Mouse (Mus musculus): Measurements from ENCODE around the gene Pxn. TPM values are rescaled to one million over a fixed set of nuclear protein-coding genes. Genes with fewer than 3 reads are reported as not detected.
"Not testable (repeated sequence)": the region's sequence is repeated elsewhere in the genome, so short reads cannot be mapped to it uniquely, and the experiment has no call there.

Gene Pxn
- polyA plus RNA-seq, 1 experiment from 2014 or later: 45.3 TPM

- no peaks in the 10 kb centered on the region for H3K9me3 ChIP-seq (replicated peaks)
- H3K27ac ChIP-seq: peak overlapping the region; percentile 100
- no peaks in the 10 kb centered on the region for H3K27me3 ChIP-seq (ENCODE audit: low read depth, poor library complexity, severe bottlenecking)
- peak overlapping the region; percentile 47 for H3K4me3 ChIP-seq
- peak; percentile 87 for DNase-seq (ENCODE audit: low spot score)
- peaks cover 31% of the 10 kb centered on the region for H3K4me1 ChIP-seq
- no peaks in the 10 kb centered on the region for H3K36me3 ChIP-seq
- under 1% methylated on average over 50 of the region's 50 CpGs for WGBS
Measured at GRCm38 (mm10) chr5:115489699-115490637, 16.5 kb upstream of the Pxn start.

GRCm38 (mm10) chr5:115490638-115491000 is 15.9 kb upstream of the Pxn start:
- Histone ChIP-seq H3K27me3 (ENCODE audit: low read depth, poor library complexity, severe bottlenecking) (no peaks in the 10 kb centered on the region), H3K4me3 (no peak overlapping the region), H3K36me3 (no peaks in the 10 kb centered on the region), H3K9me3 (replicated peaks) (no peaks in the 10 kb centered on the region), H3K27ac (no peak overlapping the region), H3K4me1 (peaks cover 31% of the 10 kb centered on the region)
- 14% methylated on average over 8 of the region's 8 CpGs for WGBS
- no peak for DNase-seq (ENCODE audit: low spot score)

GRCm38 (mm10) chr5:115491076-115491475 is 15.4 kb upstream of the Pxn start:
- Histone ChIP-seq H3K36me3 (no peaks in the 10 kb centered on the region), H3K4me1 (peaks cover 31% of the 10 kb centered on the region), H3K27me3 (ENCODE audit: low read depth, poor library complexity, severe bottlenecking) (no peaks in the 10 kb centered on the region), H3K9me3 (replicated peaks) (no peaks in the 10 kb centered on the region), H3K4me3 (no peak overlapping the region), H3K27ac (no peak overlapping the region)
- DNase-seq (ENCODE audit: low spot score): no peak
- WGBS: 42% methylated on average over 5 of the region's 5 CpGs

- peak overlapping the region; percentile 36 for H3K4me3 ChIP-seq
- H3K27me3 ChIP-seq (ENCODE audit: low read depth, poor library complexity, severe bottlenecking): no peaks in the 10 kb centered on the region
- H3K36me3 ChIP-seq: no peaks in the 10 kb centered on the region
- H3K9me3 ChIP-seq (replicated peaks): no peaks in the 10 kb centered on the region
- WGBS: 7% methylated on average over 28 of the region's 28 CpGs
- 0 out of 2 replicates have a peak overlapping the region, but pooled peaks have one; percentile 2 for H3K27ac ChIP-seq
- DNase-seq (ENCODE audit: low spot score): peak; percentile 65
- peaks cover 31% of the 10 kb centered on the region for H3K4me1 ChIP-seq
Measured at GRCm38 (mm10) chr5:115491771-115492322, 14.6 kb upstream of the Pxn start.

GRCm38 (mm10) chr5:115492711-115493335 is 13.7 kb upstream of the Pxn start:
- DNase-seq (ENCODE audit: low spot score): no peak
- Histone ChIP-seq H3K9me3 (replicated peaks) (no peaks in the 10 kb centered on the region), H3K36me3 (no peaks in the 10 kb centered on the region), H3K27me3 (ENCODE audit: low read depth, poor library complexity, severe bottlenecking) (no peaks in the 10 kb centered on the region), H3K4me1 (peaks cover 31% of the 10 kb centered on the region), H3K4me3 (no peak overlapping the region), H3K27ac (no peak overlapping the region)
- 77% methylated on average over 6 of the region's 6 CpGs for WGBS

GRCm38 (mm10) chr5:115493441-115493840 is 13.0 kb upstream of the Pxn start:
- no peaks in the 10 kb centered on the region for H3K9me3 ChIP-seq (replicated peaks)
- H3K4me3 ChIP-seq: no peak overlapping the region
- H3K27ac ChIP-seq: no peak overlapping the region
- H3K4me1 ChIP-seq: peaks cover 31% of the 10 kb centered on the region
- 74% methylated on average over 5 of the region's 5 CpGs for whole genome bisulfite sequencing
- DNase-seq (ENCODE audit: low spot score): no peak
- no peaks in the 10 kb centered on the region for H3K27me3 ChIP-seq (ENCODE audit: low read depth, poor library complexity, severe bottlenecking)
- H3K36me3 ChIP-seq: no peaks in the 10 kb centered on the region

- not testable (repeated sequence) for H3K4me3 ChIP-seq; H3K9me3 ChIP-seq (replicated peaks); H3K27me3 ChIP-seq (ENCODE audit: low read depth, poor library complexity, severe bottlenecking); H3K27ac ChIP-seq; H3K36me3 ChIP-seq; DNase-seq (ENCODE audit: low spot score)
- H3K4me1 ChIP-seq: peaks cover 26% of the 10 kb centered on the region
- WGBS: 83% methylated on average over 3 of the region's 3 CpGs
Measured at GRCm38 (mm10) chr5:115495618-115496017, 10.9 kb upstream of the Pxn start.

- Histone ChIP-seq H3K9me3 (replicated peaks) (no peaks in the 10 kb centered on the region), H3K27ac (no peak overlapping the region), H3K36me3 (no peaks in the 10 kb centered on the region), H3K4me3 (no peak overlapping the region), H3K27me3 (ENCODE audit: low read depth, poor library complexity, severe bottlenecking) (no peaks in the 10 kb centered on the region), H3K4me1 (peaks cover 16% of the 10 kb centered on the region)
- DNase-seq (ENCODE audit: low spot score): no peak
- WGBS: 86% methylated on average over 7 of the region's 7 CpGs
Measured at GRCm38 (mm10) chr5:115497033-115497432, 9.4 kb upstream of the Pxn start.

- Histone ChIP-seq H3K4me3 (no peak overlapping the region), H3K4me1 (peaks cover 4% of the 10 kb centered on the region; the same call in 1 of the 2 replicates), H3K27me3 (ENCODE audit: low read depth, poor library complexity, severe bottlenecking) (no peaks in the 10 kb centered on the region), H3K9me3 (replicated peaks) (no peaks in the 10 kb centered on the region), H3K36me3 (no peaks in the 10 kb centered on the region), H3K27ac (peak overlapping the region; percentile 30; the same call in 1 of the 2 replicates)
- WGBS: 56% methylated on average over 9 of the region's 9 CpGs
- no peak for DNase-seq (ENCODE audit: low spot score)
Measured at GRCm38 (mm10) chr5:115498307-115499240, 7.9 kb upstream of the Pxn start.

- H3K4me3 ChIP-seq: no peak overlapping the region
- 89% methylated on average over 12 of the region's 12 CpGs for WGBS
- no peaks in the 10 kb centered on the region for H3K9me3 ChIP-seq (replicated peaks)
- H3K4me1 ChIP-seq: no peaks in the 10 kb centered on the region; the same call in 1 of the 2 replicates
- H3K36me3 ChIP-seq: no peaks in the 10 kb centered on the region
- H3K27ac ChIP-seq: no peak overlapping the region
- no peak for DNase-seq (ENCODE audit: low spot score)
- H3K27me3 ChIP-seq (ENCODE audit: low read depth, poor library complexity, severe bottlenecking): no peaks in the 10 kb centered on the region
Measured at GRCm38 (mm10) chr5:115500383-115500935, 6.0 kb upstream of the Pxn start.

GRCm38 (mm10) chr5:115503035-115503434 is 3.4 kb upstream of the Pxn start:
- DNase-seq (ENCODE audit: low spot score): no peak

GRCm38 (mm10) chr5:115505617-115506016 is 859 bp upstream of the Pxn start:
- not testable (repeated sequence) for H3K9me3 ChIP-seq (replicated peaks); H3K27me3 ChIP-seq (ENCODE audit: low read depth, poor library complexity, severe bottlenecking); H3K36me3 ChIP-seq; H3K4me3 ChIP-seq; H3K27ac ChIP-seq; DNase-seq (ENCODE audit: low spot score)
- 87% methylated on average over 4 of the region's 4 CpGs for WGBS
- peaks cover 42% of the 10 kb centered on the region for H3K4me1 ChIP-seq

More at GRCm38 (mm10) chr5:115503035-115503434, 3.4 kb upstream of the Pxn start:
- Histone ChIP-seq H3K4me3 (no peak overlapping the region), H3K36me3 (no peaks in the 10 kb centered on the region), H3K27me3 (ENCODE audit: low read depth, poor library complexity, severe bottlenecking) (no peaks in the 10 kb centered on the region), H3K4me1 (peaks cover 18% of the 10 kb centered on the region), H3K9me3 (replicated peaks) (no peaks in the 10 kb centered on the region), H3K27ac (no peak overlapping the region)
- WGBS: 69% methylated on average over 12 of the region's 12 CpGs
